Mouse (Mus musculus): Measurements from ENCODE around the gene Olfr434. TPM values are rescaled to one million over a fixed set of nuclear protein-coding genes. Genes with fewer than 3 reads are reported as not detected.
A peak's percentile ranks its signal among the peaks of the same experiment; 100 is the strongest.

Gene Olfr434
- polyA plus RNA-seq, 1 experiment from 2014 or later, result not detected

GRCm38 (mm10) chr6:43247396-43247795 lies 34.6 kb downstream of the Olfr434 start:
- Histone ChIP-seq H3K27me3 (replicated peaks) (no peaks in the 10 kb centered on the region), H3K4me2 (no peak overlapping the region), H3K36me3 (no peaks in the 10 kb centered on the region), H3K27ac (replicated peaks) (no peak overlapping the region), H3K4me3 (replicated peaks) (no peak overlapping the region), H3K4me1 (no peaks in the 10 kb centered on the region), H3K9me3 (replicated peaks) (no peaks in the 10 kb centered on the region), H3K9ac (replicated peaks) (no peak overlapping the region)
- WGBS, result 74% methylated on average over 3 of the region's 3 CpGs
- no peak for ATAC-seq (ENCODE audit: low FRiP score)

GRCm38 (mm10) chr6:43252994-43253393 lies 40.2 kb downstream of the Olfr434 start:
- WGBS, result 96% methylated on average over 1 of the region's 1 CpGs
- H3K4me3 ChIP-seq (replicated peaks), result no peak overlapping the region

GRCm38 (mm10) chr6:43254193-43254926 lies 41.5 kb downstream of the Olfr434 start:
- H3K27me3 ChIP-seq (replicated peaks), result no peaks in the 10 kb centered on the region
- no peak overlapping the region for H3K9ac ChIP-seq (replicated peaks)
- H3K36me3 ChIP-seq, result no peaks in the 10 kb centered on the region
- WGBS, result 64% methylated on average over 7 of the region's 7 CpGs
- no peaks in the 10 kb centered on the region for H3K4me1 ChIP-seq
- H3K4me2 ChIP-seq, result no peak overlapping the region
- no peak for ATAC-seq (ENCODE audit: low FRiP score)
- no peaks in the 10 kb centered on the region for H3K9me3 ChIP-seq (replicated peaks)
- H3K27ac ChIP-seq (replicated peaks), result no peak overlapping the region
- no peak overlapping the region for H3K4me3 ChIP-seq (replicated peaks)

More at GRCm38 (mm10) chr6:43252994-43253393, 40.2 kb downstream of the Olfr434 start:
- Histone ChIP-seq H3K36me3 (no peaks in the 10 kb centered on the region), H3K9me3 (replicated peaks) (no peaks in the 10 kb centered on the region), H3K27me3 (replicated peaks) (no peaks in the 10 kb centered on the region), H3K4me2 (no peak overlapping the region), H3K9ac (replicated peaks) (no peak overlapping the region), H3K4me1 (no peaks in the 10 kb centered on the region), H3K27ac (replicated peaks) (no peak overlapping the region)
- ATAC-seq (ENCODE audit: low FRiP score), result no peak

- no peak overlapping the region for H3K27ac ChIP-seq (replicated peaks)
- H3K9me3 ChIP-seq (replicated peaks), result no peaks in the 10 kb centered on the region
- H3K4me3 ChIP-seq (replicated peaks), result no peak overlapping the region
- no peak for ATAC-seq (ENCODE audit: low FRiP score)
- WGBS, result 71% methylated on average over 2 of the region's 2 CpGs
- H3K4me1 ChIP-seq, result peaks cover 7% of the 10 kb centered on the region
- H3K27me3 ChIP-seq (replicated peaks), result peaks cover 18% of the 10 kb centered on the region
- no peak overlapping the region for H3K9ac ChIP-seq (replicated peaks)
- H3K36me3 ChIP-seq, result no peaks in the 10 kb centered on the region
- H3K4me2 ChIP-seq, result no peak overlapping the region
These were observed 47.9 kb downstream of the Olfr434 start for GRCm38 (mm10) chr6:43260756-43261155.

GRCm38 (mm10) chr6:43265363-43266041 lies 52.7 kb downstream of the Olfr434 start, which contains the start of gene Arhgef5:
Gene Arhgef5, plus strand, starts transcription at chr6:43265582.
- Histone ChIP-seq H3K9ac (replicated peaks) (peak within 1 kb of the TSS; percentile 43), H3K4me3 (replicated peaks) (peak within 1 kb of the TSS; percentile 46), H3K27ac (replicated peaks) (0 out of 2 replicates have a peak within 1 kb of the TSS, but pooled peaks have one; percentile 28), H3K27me3 (replicated peaks) (peaks cover 34% of the 10 kb centered on the region), H3K9me3 (replicated peaks) (no peaks in the 10 kb centered on the region), H3K4me1 (peaks cover 11% of the 10 kb centered on the region), H3K4me2 (peak within 1 kb of the TSS; percentile 86), H3K36me3 (no peaks in the 10 kb centered on the region)
- ATAC-seq (ENCODE audit: low FRiP score), result peak; percentile 75; the same call in 1 of the 2 replicates
- under 1% methylated on average over 44 of the region's 48 CpGs for WGBS

GRCm38 (mm10) chr6:43266356-43266755 lies 53.5 kb downstream of the Olfr434 start:
- no peaks in the 10 kb centered on the region for H3K9me3 ChIP-seq (replicated peaks)
- H3K4me3 ChIP-seq (replicated peaks), result peak overlapping the region; percentile 46
- peak overlapping the region; percentile 86 for H3K4me2 ChIP-seq
- whole genome bisulfite sequencing, result 8% methylated on average over 8 of the region's 8 CpGs
- peaks cover 34% of the 10 kb centered on the region for H3K27me3 ChIP-seq (replicated peaks)
- H3K36me3 ChIP-seq, result no peaks in the 10 kb centered on the region
- no peak overlapping the region; the same call in 1 of the 2 replicates for H3K9ac ChIP-seq (replicated peaks)
- 0 out of 2 replicates have a peak overlapping the region, but pooled peaks have one; percentile 28 for H3K27ac ChIP-seq (replicated peaks)
- H3K4me1 ChIP-seq, result peaks cover 11% of the 10 kb centered on the region
- peak; percentile 70; the same call in 1 of the 2 replicates for ATAC-seq (ENCODE audit: low FRiP score)

Other genes with a start within 250 kb of the Olfr434 start
- gene Olfr441, start 106.7 kb upstream of the Olfr434 start, polyA plus RNA-seq (2015; fragmentation: Nextera tagmentation; extraction: Ambion mirVana), result not detected in 2 replicates
- not detected in 2 replicates for gene Olfr237-ps1, start 66.5 kb upstream of the Olfr434 start, polyA plus RNA-seq (2015; fragmentation: Nextera tagmentation; extraction: Ambion mirVana)
- not detected in 2 replicates for gene Olfr437, start 49.7 kb upstream of the Olfr434 start, polyA plus RNA-seq (2015; fragmentation: Nextera tagmentation; extraction: Ambion mirVana)
- gene Olfr13, start 40.9 kb upstream of the Olfr434 start, polyA plus RNA-seq (2015; fragmentation: Nextera tagmentation; extraction: Ambion mirVana), result not detected in 2 replicates
- gene Olfr435, start 15.9 kb upstream of the Olfr434 start, polyA plus RNA-seq (2015; fragmentation: Nextera tagmentation; extraction: Ambion mirVana), result not detected in 2 replicates
- not detected in 2 replicates for gene Olfr47, start 18.5 kb downstream of the Olfr434 start, polyA plus RNA-seq (2015; fragmentation: Nextera tagmentation; extraction: Ambion mirVana)
- 1.9 and 4.5 TPM in 2 replicates for gene Arhgef5, start 52.6 kb downstream of the Olfr434 start, polyA plus RNA-seq (2015; fragmentation: Nextera tagmentation; extraction: Ambion mirVana)
- gene Nobox, start 96.5 kb downstream of the Olfr434 start, polyA plus RNA-seq (2015; fragmentation: Nextera tagmentation; extraction: Ambion mirVana), result 0.14 TPM in 1 of 2 replicates, not detected in the other

All from neural tube, embryonic 15.5 days (tissue).